Mouse (Mus musculus): Measurements from ENCODE around the gene Npl.
"Not testable (repeated sequence)": the region's sequence is repeated elsewhere in the genome, so short reads cannot be mapped to it uniquely, and the experiment has no call there.

Npl gene

DNA sequence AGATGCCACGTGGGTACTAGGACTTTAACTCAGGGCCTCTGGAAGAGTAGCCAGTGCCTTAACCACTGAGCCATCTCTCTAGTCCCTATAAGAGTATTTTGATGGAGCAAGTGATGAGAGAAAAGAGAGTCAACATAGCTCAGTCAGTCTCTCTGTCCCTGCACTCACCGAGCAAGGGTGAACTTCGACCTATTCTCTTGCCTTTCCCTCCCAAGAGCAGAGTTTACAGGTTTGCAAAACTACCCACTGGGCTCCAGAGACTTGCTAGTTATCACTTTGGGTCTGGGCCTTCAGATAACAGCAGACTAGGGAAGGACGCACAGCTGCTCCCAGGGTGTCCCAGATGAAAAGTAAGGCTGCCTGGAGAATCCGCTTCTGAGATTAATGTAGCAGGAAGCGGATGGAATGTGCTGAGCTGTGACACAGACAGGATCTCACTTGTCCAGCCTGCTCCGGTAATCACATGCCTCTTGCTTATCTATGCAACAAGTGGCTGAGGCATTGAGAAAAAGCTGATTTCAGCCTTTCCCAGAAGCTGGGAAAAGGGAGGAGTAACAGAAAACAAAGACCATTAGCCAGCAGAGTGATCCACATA, 7.0 kb downstream of the Npl start:
- no peak for DNase-seq (ENCODE audit: low spot score)

DNA sequence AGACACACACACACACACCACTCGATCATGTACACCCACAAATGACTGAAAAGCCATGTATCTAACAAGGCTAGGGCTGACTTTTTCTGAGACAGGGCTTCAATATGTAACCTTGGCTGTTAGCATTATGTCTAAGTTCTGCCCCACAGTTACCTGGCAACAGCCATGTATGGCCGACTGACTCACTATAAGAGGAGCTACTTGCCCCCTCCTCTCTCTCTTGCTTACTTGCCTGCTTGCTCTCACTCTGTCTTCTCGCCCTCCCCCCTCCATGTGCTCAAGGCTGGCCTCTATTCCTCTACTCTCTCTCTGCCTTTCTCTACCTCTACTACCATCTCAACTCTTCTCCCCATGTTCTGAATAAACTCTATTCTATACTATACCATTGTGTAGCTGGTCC, 9.1 kb downstream of the Npl start:
- no peak for DNase-seq (ENCODE audit: low spot score)

DNA sequence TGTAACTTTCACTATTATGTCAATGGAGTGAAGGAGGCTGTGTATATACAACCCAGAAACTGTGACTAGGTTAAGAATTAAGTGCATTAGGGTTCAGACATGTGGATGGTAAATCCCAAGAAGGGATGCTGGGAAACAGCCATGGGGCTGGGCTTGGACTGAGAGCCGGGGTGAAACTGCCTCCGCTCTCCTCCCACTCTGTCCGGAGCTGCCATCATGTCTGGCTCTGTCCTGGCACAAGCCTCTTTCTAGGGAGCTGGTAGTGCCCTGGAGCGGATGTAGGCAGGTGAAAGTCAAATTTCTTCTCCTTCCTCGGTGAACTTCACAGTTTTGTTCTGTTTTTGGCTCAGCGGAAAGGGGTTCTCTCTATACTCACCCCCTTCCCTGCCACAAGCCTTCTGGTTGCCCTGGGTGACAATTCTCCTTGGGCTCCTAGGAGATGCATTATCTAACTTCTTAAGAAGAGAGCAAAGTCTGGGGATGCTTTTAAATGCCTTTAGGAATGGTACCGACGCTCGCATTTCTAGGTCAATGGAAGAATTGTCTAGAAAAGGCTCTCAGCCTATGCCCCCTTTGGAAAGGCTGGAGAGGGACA, 10.0 kb downstream of the Npl start:
- no peak for DNase-seq (ENCODE audit: low spot score)

DNA sequence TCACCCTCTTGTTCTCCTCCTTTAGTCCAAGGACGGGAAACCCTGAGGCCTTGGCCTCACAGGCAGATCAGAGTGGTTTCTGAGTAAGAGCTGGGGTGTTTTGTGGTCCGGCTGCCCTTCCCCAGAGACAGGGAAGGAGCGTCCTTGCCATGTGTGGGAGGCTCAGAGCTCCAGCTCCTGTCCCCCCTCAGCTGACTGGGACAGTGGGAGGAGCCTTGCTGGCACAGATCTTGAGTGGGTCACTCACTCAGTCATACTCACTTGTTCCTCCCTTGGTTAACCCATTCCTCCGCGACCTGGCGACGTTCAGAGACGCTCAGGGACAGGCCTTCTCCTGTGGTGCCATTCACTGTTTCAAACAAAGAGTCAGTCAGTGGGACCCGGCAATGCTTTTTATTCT, 14.2 kb downstream of the Npl start:
- DNase-seq (ENCODE audit: low spot score) = no peak

DNA sequence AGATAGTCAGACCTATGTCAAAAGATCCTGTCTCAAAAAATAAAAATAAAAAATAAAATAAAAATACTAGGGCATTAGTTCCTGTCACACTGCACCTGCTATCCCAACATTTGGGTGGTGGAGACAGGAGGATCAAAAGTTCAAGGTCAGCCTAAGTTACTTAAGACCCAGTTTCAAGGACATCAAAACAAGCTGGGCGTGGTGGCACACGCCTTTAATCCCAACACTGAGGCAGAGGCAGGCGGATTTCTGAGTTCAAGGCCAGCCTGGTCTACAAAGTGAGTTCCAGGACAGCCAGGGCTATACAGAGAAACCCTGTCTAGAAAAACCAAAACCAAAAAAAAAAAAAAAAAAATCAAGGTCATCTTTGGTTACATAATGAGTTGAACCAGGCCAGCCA, 16.9 kb downstream of the Npl start:
- DNase-seq (ENCODE audit: low spot score) = not testable (repeated sequence)

DNA sequence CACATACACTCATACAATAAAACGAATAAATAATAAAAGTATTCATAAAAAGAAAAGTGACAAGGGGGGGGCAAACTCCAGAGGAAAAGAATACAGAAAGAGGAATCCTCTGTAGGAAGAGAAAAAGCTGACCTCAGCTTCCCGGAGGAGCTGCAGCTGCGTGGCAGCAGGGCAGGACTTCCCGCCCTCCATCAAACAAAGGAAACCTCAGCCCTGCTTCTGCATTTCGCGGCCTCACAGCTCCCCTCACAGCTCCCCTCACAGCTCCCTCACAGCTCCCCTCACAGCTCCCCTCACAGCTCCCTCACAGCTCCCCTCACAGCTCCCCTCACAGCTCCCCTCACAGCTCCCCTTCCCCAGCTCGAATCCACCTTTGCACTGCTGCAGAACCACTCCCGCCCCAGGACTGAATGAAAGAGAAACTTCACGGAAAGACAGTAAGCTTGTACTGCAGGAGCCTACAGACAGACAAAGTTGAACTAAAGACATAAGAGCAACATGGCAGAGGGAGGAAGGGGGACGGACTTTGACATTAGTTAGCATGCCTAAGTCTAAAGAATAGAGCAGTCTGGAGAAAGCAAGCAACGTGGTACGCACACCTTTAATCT, 17.5 kb downstream of the Npl start:
- peak; percentile 70 for DNase-seq (ENCODE audit: low spot score)

DNA sequence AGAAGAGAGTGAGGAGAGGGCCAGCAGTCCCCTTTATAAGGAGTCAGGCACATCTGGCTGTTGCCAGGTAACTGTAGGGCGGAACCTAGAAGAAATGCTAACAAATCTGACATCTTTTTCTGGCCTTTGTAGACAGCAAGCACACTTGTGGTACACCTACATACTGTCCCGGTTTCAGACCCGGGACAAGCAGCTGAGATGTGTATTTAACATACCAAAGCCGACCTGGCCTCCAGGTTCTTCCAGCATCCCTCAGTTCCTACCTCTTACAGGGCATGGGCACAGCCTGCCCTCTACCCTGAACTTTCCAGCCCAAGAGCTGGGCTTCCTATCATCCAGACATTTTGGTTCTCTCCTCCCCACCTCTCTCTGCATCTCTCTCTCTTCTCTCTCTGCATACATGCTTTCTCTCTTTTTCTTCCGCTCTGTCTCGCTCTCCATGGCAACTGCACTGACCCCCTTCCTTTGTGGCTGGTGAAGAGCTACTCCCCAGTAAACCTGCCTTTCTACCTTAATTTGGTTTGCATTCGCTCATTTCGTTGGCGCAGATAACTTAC, 18.1 kb downstream of the Npl start:
- no peak for DNase-seq (ENCODE audit: low spot score)

DNA sequence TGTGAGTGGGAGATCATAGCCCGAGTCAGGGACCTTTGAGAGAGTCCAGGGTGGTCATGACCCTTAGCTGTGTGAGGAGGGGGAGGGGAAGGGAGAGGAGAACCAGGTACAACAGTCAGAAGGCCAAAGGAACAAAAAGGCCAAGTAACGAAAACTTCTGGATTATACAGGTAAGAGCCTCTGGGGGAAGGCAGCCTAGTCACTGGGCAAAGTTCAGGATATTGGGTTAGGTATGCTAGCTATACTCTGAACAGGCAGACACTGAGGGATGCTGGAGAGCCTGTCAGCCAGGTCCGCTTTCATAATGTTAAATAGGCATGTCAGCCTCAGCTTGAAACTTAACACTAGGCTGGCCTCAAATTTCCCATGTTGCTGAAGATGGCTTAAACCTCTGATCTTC, 27.7 kb downstream of the Npl start:
- no peak for DNase-seq (ENCODE audit: low spot score)

DNA sequence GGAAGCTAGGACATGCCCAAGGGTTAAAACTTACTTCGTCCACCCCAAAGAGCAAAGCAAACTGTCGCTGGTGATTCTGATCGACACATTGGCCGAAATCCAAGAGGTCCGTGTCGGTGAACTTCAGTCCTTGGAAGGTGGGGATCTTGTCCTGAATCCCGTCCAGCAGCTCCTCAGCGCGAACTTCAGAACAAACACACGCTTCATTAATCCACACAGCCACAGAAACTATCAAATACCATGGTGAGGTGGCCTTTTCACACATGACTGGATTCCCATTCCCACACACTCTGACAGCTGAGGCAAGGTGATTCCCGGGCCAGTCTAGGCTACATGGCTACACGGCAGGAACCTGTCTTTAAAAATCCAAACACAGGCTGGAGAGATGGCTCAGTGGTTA, 34.5 kb downstream of the Npl start:
- DNase-seq (ENCODE audit: low spot score) = no peak

DNA sequence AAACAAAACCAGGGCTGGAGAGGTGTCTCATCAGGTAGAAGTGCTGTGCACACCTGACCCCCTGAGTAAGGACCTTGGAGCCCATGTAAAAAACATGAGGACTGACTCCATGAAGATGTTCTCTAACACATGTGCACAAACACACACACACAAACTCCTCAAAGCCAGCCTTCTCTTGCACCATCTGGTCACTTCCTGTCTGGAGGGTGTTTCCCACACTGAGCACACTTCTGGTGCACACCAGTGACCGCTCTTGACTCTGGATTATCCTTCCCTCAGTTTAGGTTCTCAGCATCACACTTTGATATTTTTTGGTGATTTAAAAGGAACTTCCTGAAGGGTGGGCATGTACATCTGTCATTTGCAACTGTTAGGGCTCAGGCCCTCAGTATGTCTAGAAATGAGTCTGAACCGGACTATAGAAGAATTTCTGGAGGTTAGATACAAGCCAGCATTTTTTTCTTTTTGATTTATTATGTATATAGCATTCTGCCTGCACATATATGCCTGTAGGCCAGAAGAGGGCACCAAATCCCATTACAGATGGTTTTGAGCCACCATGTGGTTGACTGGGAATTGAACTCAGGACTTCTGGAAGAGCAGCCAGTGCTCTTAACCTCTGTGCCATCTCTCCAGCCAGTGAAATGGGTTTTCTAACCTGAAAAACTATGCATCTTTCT, 39.4 kb downstream of the Npl start:
- no peak for DNase-seq (ENCODE audit: low spot score)

DNA sequence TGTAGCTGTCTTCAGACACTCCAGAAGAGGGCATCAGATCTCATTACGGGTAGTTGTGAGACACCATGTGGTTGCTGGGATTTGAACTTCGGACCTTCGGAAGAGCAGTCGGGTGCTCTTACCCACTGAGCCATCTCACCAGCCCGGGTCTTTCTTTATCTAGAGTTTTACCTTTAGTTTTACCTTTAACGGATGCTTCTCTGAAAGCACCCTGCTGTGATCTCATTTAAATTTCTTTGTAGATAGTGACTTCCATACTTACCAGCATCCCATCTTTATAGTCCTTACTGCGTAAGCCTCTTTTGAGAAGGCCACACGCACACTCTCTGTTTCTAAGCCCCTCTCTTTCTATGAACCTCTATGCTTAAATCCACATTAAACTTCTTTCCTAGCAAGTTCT, 40.3 kb downstream of the Npl start:
- not testable (repeated sequence) for DNase-seq (ENCODE audit: low spot score)

DNA sequence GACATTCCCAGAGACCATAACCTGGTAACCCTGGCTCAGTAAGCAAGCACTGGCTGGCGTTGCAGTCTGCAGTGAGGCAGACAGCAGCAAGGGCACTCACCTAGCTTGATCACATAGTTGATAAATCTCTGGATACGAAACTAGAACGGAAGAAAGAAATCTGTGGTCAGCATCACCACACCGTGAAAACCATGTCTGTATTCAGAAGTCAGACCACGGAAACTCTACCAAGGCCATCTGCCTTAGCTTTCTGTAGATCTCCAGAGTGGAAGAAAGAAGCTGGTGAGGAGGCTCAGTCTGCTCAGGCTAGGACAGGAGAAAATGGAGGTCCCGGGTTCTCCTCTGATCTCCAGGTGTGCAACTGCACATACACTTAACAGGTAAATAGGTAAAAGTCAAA, 40.8 kb downstream of the Npl start:
- no peak for DNase-seq (ENCODE audit: low spot score)

DNA sequence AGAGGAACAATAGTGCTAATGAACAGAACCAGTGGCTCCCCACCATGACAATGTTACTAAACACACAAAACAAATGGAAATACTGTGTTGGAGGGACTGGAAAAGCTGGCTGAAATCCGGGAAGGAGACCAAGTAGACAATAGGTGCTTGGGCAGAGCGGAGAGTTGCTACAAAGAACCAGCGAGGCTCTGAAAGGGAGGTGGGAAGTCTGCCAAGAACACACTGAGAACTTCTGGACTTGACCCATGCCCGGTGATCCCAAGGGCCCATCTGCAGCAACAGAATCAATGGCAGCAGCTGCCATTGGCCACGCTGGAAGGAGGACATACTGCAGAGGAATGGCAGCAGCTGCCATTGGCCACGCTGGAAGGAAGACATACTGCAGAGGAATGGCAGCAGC, 43.6 kb downstream of the Npl start:
- no peak for DNase-seq (ENCODE audit: low spot score)

DNA sequence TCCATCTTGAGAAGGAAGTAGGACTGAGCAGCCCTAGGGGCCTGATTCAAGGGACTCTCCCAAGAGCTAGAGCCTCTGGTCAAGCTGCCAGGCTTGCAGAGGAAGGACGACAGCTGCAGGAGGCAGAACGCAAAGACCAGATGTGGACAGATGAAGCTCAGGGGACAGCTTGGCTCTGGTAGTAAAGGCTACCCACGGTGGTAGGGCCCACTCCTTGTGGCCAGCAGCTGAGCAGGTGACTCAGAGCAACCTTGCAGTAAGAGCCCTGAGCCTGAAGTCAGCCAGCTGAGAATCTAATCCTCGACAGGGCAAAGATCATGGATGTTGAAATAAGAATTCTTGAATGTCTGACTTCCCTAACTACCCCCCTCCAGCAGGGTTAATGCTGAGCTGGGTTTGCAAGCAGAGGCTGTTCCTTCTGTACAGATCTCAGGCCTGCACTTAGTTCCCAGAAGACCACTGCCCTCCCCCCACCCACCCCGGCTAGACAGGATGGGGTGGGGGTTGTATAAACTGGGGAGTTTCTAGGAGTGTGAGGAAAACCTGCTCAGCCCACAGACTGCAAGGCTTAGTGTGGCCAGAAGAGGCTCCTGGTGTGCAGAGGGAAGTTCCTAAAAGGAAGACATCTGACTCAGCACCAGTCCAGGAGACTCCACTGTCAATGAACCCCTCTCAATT, 48.1 kb downstream of the Npl start:
- no peak for DNase-seq (ENCODE audit: low spot score)

DNA sequence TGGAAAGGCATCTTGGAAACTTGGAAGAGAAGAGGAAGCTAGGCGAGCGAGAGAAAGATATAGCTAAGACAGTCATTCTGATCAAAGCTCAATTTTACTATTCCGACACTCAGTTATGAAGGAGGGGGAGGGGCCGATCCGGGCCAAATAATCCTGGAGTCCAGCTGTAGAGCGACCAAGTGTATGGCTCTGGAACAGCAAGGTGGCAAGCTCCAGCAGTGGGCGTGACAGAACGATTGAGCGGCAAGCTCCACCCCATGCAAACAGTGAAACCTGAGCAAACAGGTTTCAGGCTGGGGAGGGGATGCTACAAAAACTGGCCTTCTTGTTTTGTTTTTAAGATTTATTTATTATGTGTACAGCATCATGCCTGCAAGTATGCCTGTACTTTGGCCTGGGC, 49.8 kb downstream of the Npl start:
- no peak for DNase-seq (ENCODE audit: low spot score)

DNA sequence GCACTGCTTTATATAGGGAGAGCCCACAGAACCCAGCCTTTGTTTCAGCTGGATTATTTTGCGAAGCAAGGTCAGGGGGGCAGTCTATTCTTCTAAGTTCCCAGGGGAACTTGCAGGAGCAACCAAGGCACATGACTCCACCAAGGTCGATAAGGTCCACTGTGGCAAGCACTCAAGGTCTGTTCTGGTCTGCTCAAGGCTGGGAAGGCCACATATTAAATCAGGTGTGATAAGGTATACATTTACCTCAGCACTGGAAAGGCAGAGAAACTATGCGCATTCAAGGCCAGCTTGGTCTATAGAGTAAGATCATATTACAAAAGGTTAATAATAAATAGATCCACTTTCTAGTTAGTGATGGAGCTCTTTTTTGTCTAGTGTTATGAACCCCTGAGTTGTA, 53.8 kb downstream of the Npl start:
- DNase-seq (ENCODE audit: low spot score) = no peak

DNA sequence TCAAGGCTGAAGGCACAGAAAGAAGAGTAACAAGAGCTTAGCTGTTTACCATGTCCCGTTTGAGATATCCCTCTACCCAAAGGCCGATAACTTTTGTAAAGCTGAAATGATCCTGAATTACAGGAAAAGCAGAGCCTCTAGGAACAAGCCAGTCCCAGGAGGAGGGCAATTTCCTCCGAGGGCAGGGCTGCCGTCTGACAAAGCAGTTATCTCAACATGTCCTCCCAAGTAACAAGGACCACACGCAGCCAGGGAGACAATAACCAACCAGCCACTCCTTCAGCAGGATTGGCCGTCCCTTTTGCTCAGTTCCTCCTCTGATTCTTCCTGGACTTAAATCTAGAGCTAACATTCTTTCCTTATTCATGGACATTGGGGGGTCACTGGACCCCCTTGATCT, 55.9 kb downstream of the Npl start:
- no peak for DNase-seq (ENCODE audit: low spot score)

DNA sequence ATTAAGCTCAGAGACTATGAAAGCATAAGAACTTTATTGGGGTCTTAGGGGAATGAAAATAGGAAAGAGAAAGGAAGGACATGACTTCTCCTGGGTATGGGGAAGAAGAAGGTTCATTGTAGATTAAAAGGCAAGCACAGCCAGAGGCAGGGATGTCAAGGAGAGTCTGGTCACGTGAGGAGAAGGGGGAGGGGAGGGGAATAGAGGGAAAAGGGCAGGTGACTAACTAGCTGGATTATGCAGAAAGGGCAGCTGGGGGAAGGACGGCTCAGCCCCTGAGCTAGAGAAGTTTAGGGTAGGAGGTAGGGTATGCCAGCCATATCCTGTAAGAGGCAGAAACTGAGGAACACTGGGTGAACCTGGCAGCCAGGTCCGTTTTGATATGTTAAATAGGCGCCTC, 56.5 kb downstream of the Npl start:
- no peak for DNase-seq (ENCODE audit: low spot score)

DNA sequence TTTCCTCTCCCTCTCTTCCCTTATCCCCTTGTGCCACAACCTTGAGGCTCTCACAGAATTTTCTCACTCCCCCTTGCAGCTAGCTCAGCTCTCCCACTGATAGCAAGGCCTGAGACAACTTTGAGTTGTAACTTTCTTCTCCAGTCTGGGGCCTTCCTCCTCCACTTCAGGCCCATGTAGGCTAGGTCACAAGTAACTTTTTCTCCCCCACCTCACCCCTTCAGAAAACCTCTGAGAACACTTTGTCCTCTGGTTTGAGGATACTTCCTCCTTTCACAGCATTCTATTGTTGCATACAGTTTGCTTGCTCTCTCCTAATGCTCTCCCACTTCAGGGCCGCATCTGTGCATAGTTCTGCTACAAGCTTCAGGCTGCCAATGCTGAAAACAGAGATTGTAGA, 58.0 kb downstream of the Npl start:
- DNase-seq (ENCODE audit: low spot score) = no peak

DNA sequence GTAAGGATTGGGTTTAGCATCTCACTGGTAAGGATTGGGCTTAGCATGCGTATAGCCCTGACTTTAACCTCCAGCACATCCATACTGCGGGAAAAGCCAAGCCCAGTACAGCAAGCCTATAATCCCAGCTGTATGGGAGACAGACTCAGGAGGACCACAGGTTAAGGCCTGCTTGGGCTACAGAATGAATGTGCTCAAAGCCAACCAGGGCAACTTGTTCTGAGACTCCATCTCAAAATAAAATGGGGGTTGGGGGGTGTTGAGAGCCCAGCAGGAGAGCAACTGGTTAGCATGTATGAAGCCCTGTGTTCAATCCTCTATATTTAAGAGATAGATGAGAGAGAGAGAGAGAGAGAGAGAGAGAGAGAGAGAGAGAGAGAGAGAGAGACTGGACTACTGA, 58.5 kb downstream of the Npl start:
- DNase-seq (ENCODE audit: low spot score) = no peak

DNA sequence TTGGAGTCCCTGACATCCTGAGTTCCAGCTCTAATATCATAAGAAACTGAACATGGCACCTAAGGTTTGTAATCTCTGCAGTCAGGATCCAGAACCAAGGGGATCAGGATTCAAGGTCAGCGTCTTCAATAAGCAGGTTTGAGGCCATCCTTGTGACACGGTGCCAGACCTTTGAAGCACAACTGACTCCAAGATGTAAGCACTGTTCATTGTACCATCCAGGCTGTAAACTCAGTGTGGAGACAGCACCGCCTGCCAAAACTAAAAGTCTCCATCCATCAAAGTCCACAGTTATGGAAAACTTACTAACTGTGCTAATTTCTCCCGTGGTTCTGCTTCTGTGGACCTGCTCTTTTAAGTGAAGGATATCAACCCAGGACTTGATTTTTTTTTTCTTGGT, 59.9 kb downstream of the Npl start:
- DNase-seq (ENCODE audit: low spot score) = no peak

DNA sequence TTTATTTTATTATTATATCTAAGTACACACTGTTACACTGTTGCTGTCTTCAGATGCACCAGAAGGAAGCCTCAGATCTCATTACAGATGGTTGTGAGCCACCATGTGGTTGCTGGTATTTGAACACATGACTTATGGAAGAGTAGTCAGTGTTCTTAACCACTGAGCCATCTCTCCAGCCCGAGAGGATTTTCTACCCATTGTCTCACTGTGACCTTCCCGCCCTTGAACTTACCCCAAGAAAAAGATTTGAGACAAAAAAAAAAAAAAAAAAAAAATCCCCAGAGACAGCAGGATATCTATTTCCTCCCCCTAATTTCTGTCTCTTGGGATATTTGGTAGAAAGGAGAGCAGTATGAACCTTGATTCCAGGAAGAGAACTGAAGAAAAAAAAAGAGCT, 60.3 kb downstream of the Npl start:
- no peak for DNase-seq (ENCODE audit: low spot score)

DNA sequence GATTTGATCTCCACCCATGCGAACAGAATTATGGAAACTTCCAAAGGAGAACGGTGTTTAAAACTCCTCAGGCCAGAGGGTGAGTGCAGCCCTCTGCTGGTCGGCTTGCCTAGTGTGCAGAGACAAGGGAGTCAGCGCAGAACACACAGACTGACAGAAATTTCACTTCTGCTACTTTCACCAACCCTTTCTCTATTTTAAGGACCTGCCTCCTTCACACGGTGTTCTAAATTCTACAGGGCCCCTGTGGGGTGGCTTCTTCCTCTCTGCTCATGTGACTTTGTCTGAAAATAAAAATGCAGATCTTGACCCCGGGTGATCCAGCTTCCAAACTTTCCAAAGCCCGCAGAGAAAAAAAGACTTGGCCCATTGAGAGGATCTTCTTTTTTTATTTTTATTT, 60.7 kb downstream of the Npl start:
- no peak for DNase-seq (ENCODE audit: low spot score)

All from retina, embryonic 14.5 days (tissue).